Mouse (Mus musculus): ENCODE measurements around the gene Lsm14b.

Lsm14b gene

GRCm38 (mm10) chr2:180024401-180025098, at the start of gene Lsm14b:
Lsm14b (plus strand) TSS chr2:180024987.
- DNase-seq: peak; percentile 98 to 100

GRCm38 (mm10) chr2:179975851-179976250, 48.9 kb upstream of the Lsm14b start:
- peak; percentile 48 to 52 for DNase-seq

GRCm38 (mm10) chr2:179976295-179976627, 48.5 kb upstream of the Lsm14b start:
- no peak for DNase-seq

- DNase-seq: peak; percentile 93 to 97
These were observed 48.0 kb upstream of the Lsm14b start, which contains the start of gene Taf4 for GRCm38 (mm10) chr2:179976628-179977343. Taf4 (minus strand) TSS chr2:179976646.

- DNase-seq: peak; percentile 34 to 52
These were observed 47.3 kb upstream of the Lsm14b start for GRCm38 (mm10) chr2:179977344-179978025.

GRCm38 (mm10) chr2:179978250-179978649, 46.5 kb upstream of the Lsm14b start:
- DNase-seq: no peak

GRCm38 (mm10) chr2:179979836-179980235, 45.0 kb upstream of the Lsm14b start:
- no peak for DNase-seq

GRCm38 (mm10) chr2:179980616-179981015, 44.2 kb upstream of the Lsm14b start:
- peak in 1 of 2 experiments; percentile 40 for DNase-seq

GRCm38 (mm10) chr2:179982715-179983114, 42.1 kb upstream of the Lsm14b start:
- no peak for DNase-seq

GRCm38 (mm10) chr2:179984830-179985229, 40.0 kb upstream of the Lsm14b start:
- DNase-seq: no peak

GRCm38 (mm10) chr2:179985695-179986094, 39.1 kb upstream of the Lsm14b start:
- DNase-seq: no peak

GRCm38 (mm10) chr2:179986437-179987022, 38.3 kb upstream of the Lsm14b start:
- no peak for DNase-seq

- DNase-seq: no peak
These were observed 35.7 kb upstream of the Lsm14b start for GRCm38 (mm10) chr2:179989098-179989497.

- no peak for DNase-seq
These were observed 31.7 kb upstream of the Lsm14b start for GRCm38 (mm10) chr2:179993071-179993470.

- no peak for DNase-seq
These were observed 26.4 kb upstream of the Lsm14b start for GRCm38 (mm10) chr2:179998431-179998830.

GRCm38 (mm10) chr2:180001635-180002034, 23.2 kb upstream of the Lsm14b start:
- no peak for DNase-seq

GRCm38 (mm10) chr2:180005656-180006351, 19.0 kb upstream of the Lsm14b start:
- no peak for DNase-seq

- DNase-seq: no peak
These were observed 18.3 kb upstream of the Lsm14b start for GRCm38 (mm10) chr2:180006352-180007017.

- no peak for DNase-seq
These were observed 14.1 kb upstream of the Lsm14b start for GRCm38 (mm10) chr2:180010686-180011085.

- no peak for DNase-seq
These were observed 13.4 kb upstream of the Lsm14b start for GRCm38 (mm10) chr2:180011370-180011769.

GRCm38 (mm10) chr2:180013686-180014085, 11.1 kb upstream of the Lsm14b start:
- no peak for DNase-seq

- no peak for DNase-seq
These were observed 7.2 kb upstream of the Lsm14b start for GRCm38 (mm10) chr2:180017632-180018031.
